ENCODE assay signal across 27 mouse cellular contexts in the genomic region with DNA sequence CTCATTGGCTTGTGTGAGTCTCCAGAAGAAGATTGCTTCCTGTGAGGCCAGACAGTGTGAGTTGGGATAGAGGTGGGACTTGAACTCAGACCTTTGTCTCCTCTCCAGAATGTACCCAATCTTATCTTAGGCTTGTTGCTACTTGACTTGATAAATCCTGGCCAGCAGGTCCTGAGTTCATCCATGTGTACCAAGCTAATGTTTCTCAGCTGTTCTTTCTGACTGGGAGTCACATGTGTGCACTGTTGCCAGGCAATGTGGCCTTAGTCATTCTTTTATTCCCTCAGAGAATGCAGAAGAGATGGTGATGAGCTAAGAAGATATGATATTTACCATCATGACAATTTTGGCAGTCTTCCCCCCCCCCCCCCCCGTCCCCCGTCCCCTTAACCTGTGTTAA.
"Had no signal": no experiment of that assay in that cellular context is flagged by ENCODE, and none has a peak within 500 bp of the region (broad histone marks: within the 10 kb centered on the region; RNA-seq: fewer than 3 reads in every experiment).

No protein-coding gene starts in this region.

- H3K27me3 ChIP-seq: heart, embryonic 12.5 days; hindbrain, embryonic 12.5 days; intestine, embryonic 15.5 days; limb, embryonic 12.5 days; liver, embryonic 13.5 days had no signal

- H3K4me3 ChIP-seq: gastrocnemius, adult 2 months; heart, adult 2 months; heart, embryonic 10.5 days; heart, embryonic 12.5 days; hindbrain, embryonic 10.5 days; hindbrain, embryonic 12.5 days; intestine, embryonic 15.5 days; layer of hippocampus, adult 2 months; left cerebral cortex, adult 2 months; limb, embryonic 10.5 days; limb, embryonic 12.5 days; liver, embryonic 13.5 days had no signal

- H3K4me2 ChIP-seq: heart, embryonic 12.5 days; hindbrain, embryonic 12.5 days; hindbrain, embryonic 14.5 days; intestine, embryonic 15.5 days; limb, embryonic 12.5 days; liver, embryonic 11.5 days; liver, embryonic 13.5 days had no signal

- H3K27ac ChIP-seq: heart, adult 2 months; heart, embryonic 10.5 days; hindbrain, embryonic 10.5 days; hindbrain, embryonic 12.5 days; hindbrain, embryonic 14.5 days; intestine, embryonic 15.5 days; kidney, postnatal 0 days; layer of hippocampus, adult 2 months; left cerebral cortex, adult 2 months; limb, embryonic 10.5 days; limb, embryonic 12.5 days; liver, embryonic 13.5 days had no signal

- ATAC-seq: hindbrain, embryonic 16.5 days; inflammation-experienced regulatory T-cells, adult 6 months; intestine, embryonic 15.5 days; intestine, postnatal 0 days had no signal

- DNase-seq: gastrocnemius, adult 2 months; gastrocnemius, postnatal 10 days; gastrocnemius, postnatal 25 days; heart, adult 2 months; heart, postnatal 10 days; heart, postnatal 4 days; kidney, adult 18-20 months; kidney, adult 8-10 months; kidney, postnatal 25 days; kidney, postnatal 4 days; liver; liver, embryonic 13.5 days had no signal

- H3K9me3 ChIP-seq: heart, embryonic 10.5 days; heart, embryonic 12.5 days; hindbrain, embryonic 10.5 days; hindbrain, embryonic 12.5 days; intestine, embryonic 15.5 days; limb, embryonic 10.5 days; limb, embryonic 12.5 days; liver, embryonic 13.5 days had no signal

- H3K36me3 ChIP-seq: heart, embryonic 10.5 days; heart, embryonic 12.5 days; hindbrain, embryonic 10.5 days; hindbrain, embryonic 12.5 days; intestine, embryonic 15.5 days; limb, embryonic 10.5 days; limb, embryonic 12.5 days; liver, embryonic 13.5 days had no signal

- H3K4me1 ChIP-seq: liver, embryonic 13.5 days had no signal

- H3K9ac ChIP-seq: heart, embryonic 12.5 days; hindbrain, embryonic 12.5 days; hindbrain, embryonic 14.5 days; intestine, embryonic 15.5 days; limb, embryonic 12.5 days; liver, embryonic 13.5 days had no signal
